Mouse (Mus musculus) CH12.LX (cell line): ENCODE data around the gene Tmem97. TPM values are rescaled to one million over a fixed set of nuclear protein-coding genes. Genes with fewer than 3 reads are reported as not detected.

Source experiments
- DNase-seq: peaks from one replicate; pipeline ENCODE4 v3.0.0-alpha.2; 2013; ENCODE audit errors: extremely low read depth
- H3K27ac ChIP-seq: 2 replicates; pipeline ENCODE4 v1.5.1; 2012; ENCODE audit warnings: low read depth, mild to moderate bottlenecking, control low read depth, moderate library complexity; ENCODE audit not compliant: insufficient read depth
- H3K27me3 ChIP-seq: replicated peaks from 2 replicates; pipeline ENCODE3; 2012; ENCODE audit warnings: inconsistent platforms
- H3K36me3 ChIP-seq, 2 experiments: replicated peaks in 1 of 2; 2 replicates each; pipeline versions ENCODE3 to v1.6.1; 2012; ENCODE audit warnings: inconsistent platforms in 1 of 2, low read length in 1 of 2, mild to moderate bottlenecking in 1 of 2, mixed read lengths in 1 of 2, moderate library complexity in 1 of 2; ENCODE audit not compliant: control insufficient read depth in 1 of 2, insufficient read depth in 1 of 2
- H3K4me1 ChIP-seq, 2 experiments: 2 replicates each; pipeline ENCODE4 v1.6.1; 2012; ENCODE audit warnings: inconsistent platforms in 1 of 2, moderate library complexity in 1 of 2; ENCODE audit not compliant: insufficient read depth in 2 of 2, control insufficient read depth in 1 of 2
- H3K4me2 ChIP-seq: 2 replicates; pipeline ENCODE4 v1.6.1; 2012; ENCODE audit warnings: low read depth, mild to moderate bottlenecking, control low read depth; ENCODE audit not compliant: poor library complexity, insufficient read depth, severe bottlenecking
- H3K4me3 ChIP-seq, 3 experiments: fragments of 150-350 bp in 1 of 3; sonication (generic) in 1 of 3; replicated peaks in 1 of 3; 2 replicates each; pipeline versions ENCODE3 to v1.5.1; 2011 to 2012; ENCODE audit warnings: low read depth in 2 of 3, low read length in 2 of 3, mild to moderate bottlenecking in 2 of 3, moderate library complexity in 2 of 3, control low read depth in 1 of 3, improper control_type of control experiment in 1 of 3, inconsistent platforms in 1 of 3, mixed read lengths in 1 of 3; ENCODE audit not compliant: poor library complexity in 1 of 3
- H3K79me2 ChIP-seq: replicated peaks from 2 replicates; pipeline ENCODE4 v1.6.1; 2012; ENCODE audit warnings: mild to moderate bottlenecking, moderate library complexity; ENCODE audit not compliant: control insufficient read depth, poor library complexity, insufficient read depth, severe bottlenecking; ENCODE audit errors: extremely low read depth
- H3K9ac ChIP-seq: 2 replicates; pipeline ENCODE4 v1.6.1; 2012; ENCODE audit warnings: low read depth, mild to moderate bottlenecking, control low read depth, moderate library complexity; ENCODE audit not compliant: insufficient read depth
- H3K9me3 ChIP-seq: replicated peaks from 2 replicates; pipeline ENCODE3; 2012; ENCODE audit warnings: low read length, inconsistent platforms, mixed read lengths
- BHLHE40 ChIP-seq: IDR thresholded peaks from 2 replicates; pipeline ENCODE4 v1.6.1; 2011; ENCODE audit warnings: mild to moderate bottlenecking, low read depth, low read length, improper control_type of control experiment
- CTCF ChIP-seq, 2 experiments: IDR thresholded peaks in 1 of 2; conservative IDR thresholded peaks in 1 of 2; 2 replicates each; pipeline ENCODE4 v1.5.1; 2011 to 2012; ENCODE audit warnings: low read depth in 2 of 2, low read length in 2 of 2, improper control_type of control experiment in 1 of 2, inconsistent platforms in 1 of 2, mild to moderate bottlenecking in 1 of 2, moderate library complexity in 1 of 2
- EP300 ChIP-seq: IDR thresholded peaks from 2 replicates; pipeline ENCODE4 v1.6.1; 2011; ENCODE audit warnings: low read length, improper control_type of control experiment
- HCFC1 ChIP-seq: IDR thresholded peaks from 2 replicates; pipeline ENCODE4 v1.6.1; 2012; ENCODE audit warnings: low read depth, mild to moderate bottlenecking, inconsistent platforms, low read length, improper control_type of control experiment
- JUN ChIP-seq: IDR thresholded peaks from 2 replicates; pipeline ENCODE4 v1.6.1; 2011; ENCODE audit warnings: low read depth, mild to moderate bottlenecking, low read length, improper control_type of control experiment, moderate library complexity; ENCODE audit not compliant: insufficient read depth
- MAZ ChIP-seq: IDR thresholded peaks from 2 replicates; pipeline ENCODE4 v1.6.1; 2012; ENCODE audit warnings: low read depth, mild to moderate bottlenecking, inconsistent platforms, low read length, improper control_type of control experiment, moderate library complexity
- MXI1 ChIP-seq: IDR thresholded peaks from 2 replicates; pipeline ENCODE4 v1.6.1; 2011; ENCODE audit warnings: mild to moderate bottlenecking, low read depth, low read length, improper control_type of control experiment
- MYC ChIP-seq: IDR thresholded peaks from 2 replicates; pipeline ENCODE4 v1.6.1; 2011; ENCODE audit warnings: low read depth, mild to moderate bottlenecking, improper control_type of control experiment, low read length
- NELFE ChIP-seq: IDR thresholded peaks from 2 replicates; pipeline ENCODE4 v1.6.1; 2011; ENCODE audit warnings: low read depth, low read length, improper control_type of control experiment
- NRF1 ChIP-seq: IDR thresholded peaks from 2 replicates; pipeline ENCODE4 v1.6.1; 2014; ENCODE audit warnings: low read depth, mild to moderate bottlenecking, inconsistent platforms, low read length, improper control_type of control experiment, moderate library complexity
- PAX5 ChIP-seq: IDR thresholded peaks from 2 replicates; pipeline ENCODE4 v1.6.1; 2012; ENCODE audit warnings: low read length, inconsistent platforms, mixed read lengths
- POLR2AphosphoS2 ChIP-seq: IDR thresholded peaks from 2 replicates; pipeline ENCODE4 v1.6.1; 2011; ENCODE audit warnings: low read depth, low read length, improper control_type of control experiment
- RAD21 ChIP-seq: IDR thresholded peaks from 2 replicates; pipeline ENCODE4 v1.6.1; 2011; ENCODE audit warnings: low read depth, mild to moderate bottlenecking, low read length, improper control_type of control experiment, moderate library complexity
- RCOR1 ChIP-seq: conservative IDR thresholded peaks from 2 replicates; pipeline ENCODE4 v1.6.1; 2012; ENCODE audit warnings: low read depth, mild to moderate bottlenecking, inconsistent platforms, low read length, improper control_type of control experiment
- SIN3A ChIP-seq: IDR thresholded peaks from 2 replicates; pipeline ENCODE4 v1.6.1; 2012; ENCODE audit warnings: low read length, improper control_type of control experiment, inconsistent platforms
- TBP ChIP-seq: conservative IDR thresholded peaks from 2 replicates; pipeline ENCODE4 v1.6.1; 2011; ENCODE audit warnings: low read depth, low read length, improper control_type of control experiment
- TCF12 ChIP-seq: IDR thresholded peaks from 2 replicates; pipeline ENCODE4 v1.6.1; 2014; ENCODE audit warnings: low read depth, mild to moderate bottlenecking, inconsistent platforms, low read length, improper control_type of control experiment
- USF2 ChIP-seq: conservative IDR thresholded peaks from 2 replicates; pipeline ENCODE4 v1.6.1; 2011; ENCODE audit warnings: low read depth, low read length, improper control_type of control experiment
- ZC3H11A ChIP-seq: IDR thresholded peaks from 2 replicates; pipeline ENCODE4 v1.6.1; 2012; ENCODE audit warnings: low read depth, mild to moderate bottlenecking, inconsistent platforms, low read length, improper control_type of control experiment
- ZNF384 ChIP-seq: IDR thresholded peaks from 2 replicates; pipeline ENCODE4 v1.6.1; 2012; ENCODE audit warnings: low read depth, low read length, improper control_type of control experiment, inconsistent platforms
- dilution Hi-C: fragments of 300-500 bp; cut with MboI; formaldehyde crosslinking; loops from 2 replicates; pipeline ENCODE4 v1.14.3; 2020; ENCODE audit warnings: low sequenced_read_pairs; ENCODE audit not compliant: extremely low pct_unique_long_range_greater_than_20kb, extremely low pct_ligation_motif_present
- in situ Hi-C: fragments of 300-500 bp; cut with MboI; formaldehyde crosslinking; loops from 3 replicates; pipeline ENCODE4 v1.14.3; 2019; ENCODE audit warnings: low sequenced_read_pairs, low pct_ligation_motif_present, low pct_unique_long_range_greater_than_20kb, mixed read lengths
- polyA plus RNA-seq: library from polyadenylated mRNA; unstranded; fragments of >175 nt; gene quantifications from 2 replicates; pipeline ENCODE4 v1.2.1, GENCODE M21; 2012; ENCODE audit warnings: low read depth; ENCODE audit not compliant: insufficient read length
- total RNA-seq, 2 experiments: library from RNA; depleted of rRNA; stranded (reverse); fragments of 300-350 nt in 1 of 2; fragments of >200 nt in 1 of 2; gene quantifications; 2 replicates each; pipeline ENCODE4 v1.2.3; 2012 to 2014

Gene Tmem97
- total and polyA plus RNA-seq, 3 experiments: 213 to 347 (median 268) TPM

- H3K4me1 ChIP-seq: 0 out of 4 replicates have a peak, but pooled peaks cover 0 to 3% of the 10 kb centered on the region in 2 experiments
- H3K9ac ChIP-seq: no peak overlapping the region
- H3K27me3 ChIP-seq: no peaks in the 10 kb centered on the region
- TF ChIP-seq USF2: no peak
- TF ChIP-seq POLR2AphosphoS2: no peak
- TF ChIP-seq JUN: no peak
- TF ChIP-seq MXI1: no peak
- TF ChIP-seq MAZ: no peak
- no peak for TF ChIP-seq TBP
- no peak for TF ChIP-seq TCF12
- no peak for TF ChIP-seq NELFE
- no peak for TF ChIP-seq RCOR1
- no peak for TF ChIP-seq CTCF (conservative IDR thresholded peaks at IDR 0.05 in 1 of 2, IDR thresholded peaks at IDR 0.05 in 1 of 2; ENCODE audit: low read depth in 2 of 2, low read length in 2 of 2)
- TF ChIP-seq HCFC1: no peak
- TF ChIP-seq ZNF384: no peak
- TF ChIP-seq BHLHE40: no peak
- no peak for TF ChIP-seq ZC3H11A
- TF ChIP-seq MYC: no peak
- TF ChIP-seq RAD21: no peak
- no peak for TF ChIP-seq PAX5
- no peak for TF ChIP-seq SIN3A
- in situ Hi-C loops: loop anchor here (25.0 kb wide), 1 partner anchor 641 kb away; no protein-coding TSS in a partner anchor
- dilution Hi-C loops: no loop called here
- H3K79me2 ChIP-seq: no peaks in the 10 kb centered on the region
- no peak overlapping the region for H3K4me3 ChIP-seq
- no peaks in the 10 kb centered on the region for H3K9me3 ChIP-seq
- DNase-seq: no peak
- H3K4me2 ChIP-seq: no peak overlapping the region
- H3K36me3 ChIP-seq: peaks cover 23 to 73% of the 10 kb centered on the region in 2 experiments
- H3K27ac ChIP-seq: no peak overlapping the region
Measured at GRCm38 (mm10) chr11:78571441-78571840, 20.9 kb upstream of the Tmem97 start.

GRCm38 (mm10) chr11:78569806-78570205, 19.2 kb upstream of the Tmem97 start:
- Histone ChIP-seq H3K27me3 (no peaks in the 10 kb centered on the region), H3K4me3 (no peak overlapping the region), H3K9ac (no peak overlapping the region), H3K9me3 (no peaks in the 10 kb centered on the region), H3K36me3 (peaks cover 23 to 71% of the 10 kb centered on the region in 2 experiments), H3K4me1 (0 out of 4 replicates have a peak, but pooled peaks cover 0 to 3% of the 10 kb centered on the region in 2 experiments), H3K79me2 (no peaks in the 10 kb centered on the region), H3K4me2 (no peak overlapping the region), H3K27ac (no peak overlapping the region)
- TF ChIP-seq EP300 (no peak), NELFE (no peak), NRF1 (no peak), MXI1 (no peak)
- dilution Hi-C loops: no loop called here
- in situ Hi-C loops: loop anchor here (10.0 to 25.0 kb wide), 3 partner anchors 255 to 642 kb away; partner anchors contain the start of gene Lyrm9
- DNase-seq: no peak
